Mouse (Mus musculus) Muller cell, postnatal 12 days (primary cell): ENCODE measurements at regions not wholly inside any gene's neighbourhood (a gene's known extent, or its start where the extent isn't known, plus 50 kb on each side); places are given as distances from the start of the nearest gene placed in this dataset.
A peak's percentile ranks its signal among the peaks of the same experiment; 100 is the strongest.

Source experiments
- DNase-seq: peaks from one replicate; pipeline ENCODE4 v3.0.0-alpha.2; 2015; ENCODE audit errors: inconsistent ontology term

DNA sequence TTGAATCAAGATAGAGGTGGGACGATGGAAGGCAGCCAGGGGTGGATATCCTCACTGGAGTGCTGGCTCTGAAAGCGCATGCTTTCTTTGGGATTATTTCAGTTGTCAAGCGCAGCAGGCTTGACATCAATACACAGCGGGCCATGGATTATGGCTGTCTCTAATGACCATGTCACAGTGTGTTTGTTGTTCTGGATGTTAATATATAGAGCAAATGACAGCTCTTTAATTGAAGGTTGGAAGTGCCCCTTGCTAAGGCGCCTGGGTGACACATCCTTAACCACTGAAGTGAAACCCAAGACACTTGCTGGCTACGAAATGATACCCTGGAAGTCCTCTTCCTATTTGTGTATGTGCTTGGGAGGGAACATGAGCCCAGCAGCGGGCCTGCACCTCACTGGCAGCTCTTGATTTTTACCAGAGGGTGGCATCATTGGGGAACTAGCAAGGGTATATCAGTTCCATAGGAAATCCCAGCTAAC lies 200.5 kb upstream of the Rasgrp1 start:
- DNase-seq = no peak

DNA sequence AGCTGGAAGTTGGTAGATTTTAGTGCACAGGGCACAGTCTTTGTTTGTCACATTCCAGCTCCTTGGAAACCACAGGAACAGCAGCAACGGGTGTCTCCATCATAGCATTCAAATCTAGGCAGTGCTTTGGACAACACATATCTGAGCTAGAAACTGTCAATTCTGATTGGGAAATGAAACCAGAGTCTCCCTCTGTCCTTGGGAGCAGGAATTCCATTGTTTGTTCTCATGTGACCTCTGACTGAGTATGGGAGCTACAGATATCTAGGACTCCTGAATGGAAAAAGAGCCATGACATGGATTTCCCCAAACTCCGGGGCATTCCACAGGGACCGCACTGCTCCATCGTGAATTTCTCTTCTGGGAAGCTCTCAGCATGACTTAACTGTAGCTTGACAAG lies 205.5 kb upstream of the Rasgrp1 start:
- DNase-seq = peak; percentile 72

DNA sequence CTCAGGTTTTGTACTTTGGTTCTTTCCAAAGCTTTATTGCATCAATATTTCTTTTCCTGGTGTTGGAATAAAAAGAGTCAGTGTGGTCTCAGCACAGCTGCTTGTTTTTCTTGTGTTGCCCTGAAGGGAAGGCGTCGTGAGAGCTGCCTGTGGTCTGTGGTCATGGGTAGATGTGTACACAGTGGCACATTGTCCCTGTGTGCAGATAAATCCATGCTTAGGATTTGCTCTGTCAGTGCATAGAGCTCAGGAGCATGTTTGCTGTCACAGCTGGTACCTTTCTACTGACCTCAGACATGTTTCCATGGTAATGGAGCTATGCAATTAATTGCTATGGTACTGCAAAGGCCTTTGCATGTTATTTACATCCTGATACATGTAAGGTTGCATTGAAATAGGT lies 213.5 kb upstream of the Rasgrp1 start:
- no peak for DNase-seq

DNA sequence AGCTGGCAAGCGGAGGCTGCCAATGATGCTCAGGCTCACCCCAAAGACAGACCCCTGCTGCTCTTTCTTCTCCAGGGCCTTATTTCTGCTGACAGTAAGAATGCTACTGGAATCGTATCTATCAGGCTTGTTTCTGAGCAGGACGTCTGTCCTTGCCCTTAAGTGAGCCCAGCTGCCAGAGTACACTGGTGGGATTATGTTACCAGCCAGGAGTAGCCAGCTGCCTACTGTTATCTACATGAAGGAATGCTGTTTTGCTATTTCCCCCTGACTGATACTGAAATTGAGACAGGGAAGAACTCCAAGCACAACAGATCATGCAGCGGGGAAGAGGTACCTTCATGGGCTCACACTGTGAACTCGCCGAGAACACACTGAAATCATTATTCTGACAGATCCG lies 228.2 kb upstream of the Rasgrp1 start:
- no peak for DNase-seq

DNA sequence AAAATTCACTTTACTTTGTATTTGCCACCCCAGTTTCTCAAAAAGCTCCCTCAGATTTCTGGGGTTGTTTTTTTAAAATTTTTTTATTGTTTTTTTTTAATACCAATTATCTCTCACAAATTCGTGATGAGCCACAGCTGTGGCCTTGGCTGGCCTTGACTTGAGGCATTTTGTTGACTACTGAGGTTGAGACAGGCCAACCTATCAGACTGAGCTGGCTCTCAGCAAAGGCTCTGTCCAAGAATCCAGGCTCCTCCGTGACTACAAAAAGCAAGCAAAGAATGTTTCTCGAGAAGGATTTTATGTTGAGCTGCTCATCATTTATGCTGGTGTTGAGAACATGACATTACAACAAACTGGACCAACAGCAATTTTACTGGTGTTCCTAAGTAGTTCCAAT lies 244.6 kb upstream of the Rasgrp1 start:
- DNase-seq = peak; percentile 13

DNA sequence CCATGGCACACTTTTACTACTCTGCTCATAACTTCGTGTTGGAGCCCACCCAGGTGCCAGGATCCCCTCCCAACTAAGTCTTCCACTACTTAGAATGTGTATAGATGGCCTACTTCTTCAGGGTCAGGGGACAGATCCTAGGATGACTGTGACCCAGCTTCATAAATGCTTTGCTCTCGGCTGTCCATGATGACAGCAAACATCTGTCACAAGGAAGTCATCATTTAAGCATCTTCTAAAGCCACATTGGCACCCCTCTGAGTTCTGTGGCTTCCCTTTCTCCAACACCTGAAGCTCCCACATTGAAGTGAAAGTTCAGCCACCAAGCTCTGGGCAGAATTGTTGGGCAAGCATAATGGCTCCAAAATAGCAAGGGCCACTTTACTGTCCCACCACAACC lies 252.2 kb upstream of the Rasgrp1 start:
- DNase-seq = no peak

DNA sequence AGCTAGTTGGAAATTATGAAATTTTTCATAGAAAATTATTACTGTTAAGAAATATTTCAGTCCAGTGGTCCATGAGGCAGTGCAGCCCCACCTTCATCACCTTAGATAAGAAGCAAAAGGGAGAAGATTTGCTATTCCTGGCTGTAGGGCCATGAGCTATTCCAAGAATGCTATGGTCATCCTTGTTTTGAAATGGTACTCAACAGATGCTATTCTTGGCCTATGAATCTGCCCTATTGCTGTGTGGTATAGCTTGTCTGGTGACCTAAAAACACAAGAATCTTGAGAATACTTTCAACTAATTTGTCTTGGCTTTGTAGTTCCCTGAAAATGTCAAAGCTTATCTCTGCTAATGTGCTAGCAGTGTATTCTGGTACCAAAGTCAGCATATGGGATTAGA lies 254.8 kb upstream of the Rasgrp1 start:
- peak; percentile 66 for DNase-seq

DNA sequence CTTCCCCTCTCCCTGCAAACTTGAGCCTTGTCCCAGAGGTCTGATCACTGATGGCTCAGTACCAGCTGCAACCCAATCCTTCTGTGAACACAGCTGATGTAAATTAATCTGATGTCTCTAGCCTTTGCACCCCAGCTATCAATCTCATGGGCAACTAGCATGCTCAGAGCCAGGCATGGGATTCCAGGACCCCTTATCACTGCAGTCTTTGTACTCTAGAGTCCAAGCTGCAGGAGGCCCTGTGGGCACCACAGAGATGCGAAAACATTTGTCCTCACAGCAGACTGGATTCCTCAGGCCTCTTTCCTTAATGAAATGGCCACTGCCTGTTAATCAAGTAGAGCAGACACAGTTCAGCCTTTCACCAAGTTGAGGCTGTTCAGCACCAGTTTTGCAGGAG lies 272.0 kb upstream of the Rasgrp1 start:
- DNase-seq = peak; percentile 20

DNA sequence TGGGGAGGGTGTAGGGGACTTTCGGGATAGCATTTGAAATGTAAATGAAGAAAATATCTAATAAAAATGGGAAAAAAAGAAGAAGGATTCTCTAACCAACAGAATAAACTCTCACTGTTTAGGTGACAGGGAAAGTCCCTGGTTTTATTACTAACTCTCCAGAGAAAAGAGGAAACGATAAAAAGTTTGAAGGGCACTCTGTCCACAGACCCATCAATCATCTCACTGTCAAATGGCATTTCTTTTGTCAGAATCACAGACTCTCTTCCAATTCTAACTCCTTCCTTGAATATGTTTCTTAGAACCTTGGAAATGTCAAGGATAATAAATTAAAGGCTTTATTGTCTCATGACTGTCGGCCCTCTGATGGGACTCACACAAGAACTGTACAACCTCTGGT lies 275.3 kb upstream of the Rasgrp1 start:
- no peak for DNase-seq

DNA sequence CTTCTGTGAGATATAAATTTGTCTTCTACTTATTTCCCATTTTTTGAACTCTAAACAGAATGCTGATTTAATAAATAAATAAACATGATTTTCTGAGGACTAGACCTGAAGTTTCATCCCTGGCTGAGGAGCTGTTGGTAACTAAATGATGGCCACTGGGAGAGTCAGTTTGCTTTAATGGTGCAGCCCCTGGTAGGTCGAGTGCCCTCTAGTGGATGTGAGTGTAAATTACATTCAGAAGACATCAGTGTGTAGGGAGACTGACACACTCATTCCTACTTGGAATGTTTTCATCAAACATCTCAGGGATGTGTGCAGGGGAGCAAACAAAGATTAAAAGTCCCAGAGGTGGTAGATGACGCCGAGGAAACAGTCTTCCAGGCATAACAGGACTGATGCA lies 281.2 kb upstream of the Rasgrp1 start:
- DNase-seq = peak; percentile 14

DNA sequence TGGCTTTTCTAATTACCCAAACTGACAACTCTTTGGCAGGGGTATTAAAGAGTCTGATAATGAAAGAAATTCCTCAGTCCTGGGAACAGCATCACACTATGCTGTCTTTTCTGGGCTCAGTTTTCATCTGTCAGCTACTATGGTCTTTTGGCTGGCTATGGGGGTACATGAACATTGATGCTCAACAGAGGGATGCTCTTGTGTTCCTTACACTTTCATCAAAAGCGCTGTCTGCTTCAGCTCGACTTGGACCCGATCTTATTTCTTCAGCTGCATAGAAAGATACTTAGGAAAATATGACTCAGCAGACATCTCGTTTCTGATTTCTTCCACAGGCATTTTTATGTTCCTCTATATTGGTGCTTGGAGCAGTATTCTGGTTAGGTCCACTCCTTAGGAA lies 292.1 kb upstream of the Rasgrp1 start:
- peak; percentile 67 for DNase-seq

DNA sequence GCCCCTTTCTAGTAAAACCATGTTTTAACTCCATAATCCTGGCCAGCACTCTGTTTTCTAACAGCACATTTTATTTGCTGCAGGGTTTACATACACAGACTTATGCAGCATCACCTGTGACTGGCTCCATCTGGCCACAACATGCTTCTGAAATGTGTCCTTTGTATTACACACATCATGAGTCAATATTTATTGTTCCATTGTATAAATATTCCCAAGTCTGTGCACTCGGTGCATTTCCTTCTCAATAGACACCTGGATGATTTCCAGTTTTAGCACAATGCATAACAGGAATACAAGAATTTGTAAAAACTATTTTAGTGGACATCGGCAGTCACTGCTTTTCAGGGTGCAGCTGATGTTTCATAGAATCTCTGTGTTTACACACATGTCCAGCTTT lies 294.6 kb upstream of the Rasgrp1 start:
- peak; percentile 46 for DNase-seq

DNA sequence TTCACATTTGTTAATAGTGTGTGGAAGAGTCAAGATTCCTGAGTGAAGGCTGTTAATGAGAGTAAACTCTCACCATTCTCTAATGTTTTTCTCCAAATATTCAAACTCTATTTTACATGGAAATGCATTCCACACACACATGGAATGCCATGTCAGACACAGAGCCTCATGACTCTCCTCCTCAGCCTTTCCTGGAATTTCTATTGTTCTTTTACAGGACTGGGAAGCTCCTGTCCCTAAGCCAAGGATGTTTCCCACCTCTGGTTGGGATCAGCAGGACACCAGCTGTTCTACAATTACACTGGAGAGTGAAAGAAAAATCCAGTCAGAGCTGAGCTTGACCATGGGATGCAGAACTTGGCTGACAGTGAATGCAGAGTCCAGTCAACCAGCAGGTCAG lies 309.3 kb upstream of the Rasgrp1 start:
- peak; percentile 73 for DNase-seq

DNA sequence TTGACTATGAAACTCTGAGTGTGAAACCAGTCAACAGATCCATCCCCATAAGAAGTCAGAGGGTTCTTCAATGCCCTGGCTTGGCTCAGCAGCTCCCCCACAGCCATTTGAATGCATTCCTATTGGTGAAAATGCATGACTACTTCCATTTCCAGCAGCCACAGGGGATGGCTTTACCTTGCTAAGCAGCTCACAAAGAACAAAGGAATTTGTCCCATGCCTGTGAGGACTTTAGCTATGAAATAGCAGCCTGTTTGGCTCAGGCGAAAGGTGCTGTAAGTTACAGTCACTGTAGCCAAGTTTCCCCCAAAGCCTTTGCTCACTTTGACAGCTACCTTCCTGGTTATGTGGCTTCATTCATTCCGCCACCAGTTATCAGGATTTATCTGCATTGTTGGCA lies 309.8 kb upstream of the Rasgrp1 start:
- peak; percentile 78 for DNase-seq

DNA sequence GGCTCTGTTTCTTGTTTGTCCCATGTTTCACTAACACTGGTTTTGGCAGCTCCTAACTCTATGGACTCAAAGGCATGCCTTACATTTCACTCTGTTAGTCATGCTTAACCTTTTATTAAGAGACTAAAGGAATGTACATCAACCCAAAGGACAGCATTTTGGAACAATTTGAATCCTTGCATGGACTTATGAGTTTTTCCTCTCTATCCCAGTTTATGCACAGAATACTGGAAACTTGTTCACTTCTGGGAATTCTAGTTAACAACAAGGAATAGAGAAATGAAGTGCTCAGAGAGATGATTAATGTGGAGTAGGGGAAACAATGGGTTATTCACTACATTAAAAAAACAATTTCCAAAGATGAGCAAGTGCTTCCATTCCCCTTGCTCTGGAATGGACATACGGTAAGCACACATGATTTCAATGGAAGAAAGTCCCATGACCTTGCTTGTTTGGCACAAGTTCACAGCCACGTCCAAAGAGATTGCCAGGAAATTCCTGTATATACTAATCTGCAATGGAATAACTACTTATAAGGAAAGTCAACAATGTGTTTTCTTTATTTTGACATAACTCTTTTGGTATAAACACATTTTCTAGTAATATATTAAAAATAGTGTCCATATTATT lies 313.9 kb upstream of the Rasgrp1 start:
- DNase-seq = peak; percentile 83

DNA sequence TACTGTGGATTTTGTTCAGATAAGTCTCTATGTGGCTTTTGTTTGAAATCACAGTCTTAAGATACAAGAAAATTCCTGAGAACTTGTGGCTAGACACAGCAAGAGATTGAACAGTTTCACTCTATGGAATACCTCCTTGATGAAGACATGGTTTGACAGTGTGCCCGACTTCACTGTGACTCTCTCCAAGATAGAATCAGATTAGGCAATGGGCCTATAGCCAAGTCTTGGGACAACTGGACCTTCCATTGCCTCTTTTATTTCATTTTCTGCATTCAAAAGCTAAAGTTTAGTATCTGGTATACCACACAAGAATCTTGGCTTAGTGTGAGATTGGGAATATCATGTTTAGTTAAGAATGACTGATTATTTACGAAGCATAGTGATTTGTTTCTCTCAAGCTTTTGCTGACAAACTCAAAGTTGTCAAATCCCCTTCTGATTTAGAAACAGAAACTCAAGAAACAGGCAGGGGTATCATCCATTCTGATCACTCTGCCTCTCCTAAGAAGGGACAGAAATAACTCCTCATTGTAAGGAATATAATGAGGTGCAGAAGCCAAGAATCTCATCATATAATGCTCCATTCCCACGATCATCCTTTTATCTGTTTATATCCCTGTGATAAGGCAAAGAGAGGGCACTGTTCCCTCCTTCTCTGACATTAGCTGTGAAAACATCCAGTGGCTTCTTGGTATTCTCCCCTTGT lies 317.6 kb upstream of the Rasgrp1 start:
- peak; percentile 62 for DNase-seq

DNA sequence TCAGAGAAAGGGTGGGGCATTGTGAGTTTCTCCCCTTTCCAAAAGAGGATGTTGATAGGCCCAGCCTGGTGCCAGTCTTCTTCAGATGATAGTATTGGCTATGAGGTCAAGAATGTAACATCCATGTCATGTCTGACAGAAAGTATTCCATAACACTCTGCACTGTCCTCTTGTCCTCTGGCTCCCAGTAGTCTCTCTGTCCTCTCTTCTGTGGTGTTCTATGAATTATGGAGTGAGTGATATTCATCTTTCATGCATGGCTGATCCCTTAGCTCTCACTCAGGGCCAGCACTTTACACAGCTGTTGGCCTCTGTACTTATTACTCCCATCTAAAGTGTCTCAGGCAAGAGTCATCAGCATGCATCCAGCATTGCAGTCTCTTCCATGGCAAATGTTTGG lies 319.9 kb upstream of the Rasgrp1 start:
- DNase-seq = no peak

DNA sequence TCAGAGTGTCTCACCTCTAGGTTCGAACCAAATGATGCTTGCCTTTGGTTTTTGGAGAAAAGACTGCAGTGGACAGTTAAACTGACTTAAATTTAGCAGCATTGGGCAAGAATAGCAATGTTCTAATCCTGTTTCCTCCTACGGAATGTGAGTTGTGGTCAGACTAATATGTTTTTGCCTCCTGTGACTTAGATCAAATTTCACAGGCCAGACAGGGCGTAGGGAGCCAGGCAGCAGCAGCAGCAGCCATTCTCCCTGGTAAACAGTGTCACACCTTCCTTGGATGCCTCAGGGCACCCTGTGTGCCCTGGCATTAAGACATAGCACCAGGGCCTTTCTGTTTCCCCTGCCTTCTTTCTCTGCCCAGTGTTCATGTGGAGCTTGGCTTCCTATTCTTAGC lies 323.7 kb upstream of the Rasgrp1 start:
- DNase-seq = no peak

DNA sequence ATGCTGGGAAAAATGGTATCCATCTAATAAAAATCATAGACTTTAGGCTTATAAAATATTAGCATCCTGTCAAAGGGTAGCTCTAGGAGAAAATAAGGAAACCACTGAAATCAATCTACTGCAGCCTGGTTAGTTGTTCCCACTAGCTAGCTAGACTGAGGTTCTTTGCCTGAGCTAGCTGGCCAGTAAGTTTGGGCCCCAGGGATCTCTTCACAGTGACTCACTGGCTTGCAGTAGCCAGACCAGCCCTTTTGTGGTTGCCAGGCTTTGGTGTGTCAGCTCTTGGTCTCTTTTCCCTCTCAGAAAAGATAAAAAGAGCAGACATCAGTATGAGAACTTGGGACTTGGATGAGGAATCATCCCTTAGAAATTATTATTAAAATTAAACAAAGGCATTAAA lies 325.3 kb upstream of the Rasgrp1 start:
- peak; percentile 68 for DNase-seq

DNA sequence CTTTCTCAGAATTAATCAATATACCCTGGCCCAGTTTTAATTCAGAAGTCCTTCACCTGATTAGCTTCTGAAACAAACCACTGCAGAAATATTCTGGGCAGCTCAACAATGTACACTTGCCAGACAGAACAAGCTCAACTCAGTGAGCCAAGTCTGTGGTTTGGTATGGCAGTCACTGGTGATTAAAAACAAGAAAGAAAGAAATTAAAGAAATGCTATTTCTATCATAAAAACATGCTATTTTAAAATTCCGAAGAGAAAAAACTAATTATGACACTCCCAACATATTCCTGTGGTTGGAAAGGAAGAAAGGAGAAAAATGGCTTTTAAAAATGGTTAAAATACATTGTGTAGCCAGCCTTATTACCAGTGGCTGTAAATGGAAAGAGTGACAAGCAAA lies 332.1 kb upstream of the Rasgrp1 start:
- DNase-seq = peak; percentile 80

DNA sequence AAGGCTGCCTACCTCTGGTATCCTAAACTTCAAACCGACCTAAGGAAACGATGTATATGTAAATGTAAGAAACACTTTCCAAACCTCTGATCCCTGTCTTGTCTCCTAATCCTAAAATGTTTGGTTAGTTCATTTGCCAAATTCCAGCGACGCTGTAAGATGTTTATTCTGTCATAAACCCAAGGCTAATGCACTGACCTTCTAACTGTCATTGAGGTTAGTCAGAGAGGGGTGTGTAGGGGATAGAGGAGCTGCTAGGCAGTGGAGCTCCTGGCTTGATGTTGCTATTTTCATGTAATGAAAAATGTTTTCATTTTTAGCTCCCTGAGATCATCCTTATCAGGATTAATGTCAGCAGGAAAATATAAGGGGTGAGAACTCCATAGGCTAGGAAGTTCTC lies 335.8 kb upstream of the Rasgrp1 start:
- DNase-seq = no peak

DNA sequence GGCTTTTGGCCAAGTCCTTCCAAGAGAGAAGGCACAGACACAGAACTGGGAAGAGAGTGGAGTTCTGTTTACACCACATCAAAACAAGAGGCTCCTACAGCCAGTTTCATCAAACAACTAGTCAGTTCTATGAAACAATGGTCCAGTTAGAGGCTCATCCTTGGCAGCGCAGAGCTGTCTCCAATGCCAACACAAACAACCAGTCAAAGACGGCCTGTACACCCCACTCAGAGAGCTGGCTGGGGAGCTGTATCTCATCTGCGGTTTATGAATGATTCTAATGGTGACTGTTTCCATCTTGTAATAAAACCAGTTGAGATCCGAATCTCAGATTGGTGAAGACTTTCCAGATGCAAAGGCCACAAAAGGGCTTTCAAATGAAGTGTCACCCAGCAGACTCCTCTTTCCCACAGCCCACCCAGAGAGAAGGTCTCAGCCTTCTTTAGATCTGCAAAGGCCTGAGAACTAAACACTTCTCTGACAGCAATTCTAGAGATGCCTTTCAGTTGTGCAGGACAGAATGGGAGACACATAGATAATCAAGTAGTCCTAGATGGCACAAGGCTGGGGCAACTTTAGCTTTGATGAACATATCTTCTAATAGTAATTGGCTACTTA lies 343.1 kb upstream of the Rasgrp1 start:
- DNase-seq = peak; percentile 91

DNA sequence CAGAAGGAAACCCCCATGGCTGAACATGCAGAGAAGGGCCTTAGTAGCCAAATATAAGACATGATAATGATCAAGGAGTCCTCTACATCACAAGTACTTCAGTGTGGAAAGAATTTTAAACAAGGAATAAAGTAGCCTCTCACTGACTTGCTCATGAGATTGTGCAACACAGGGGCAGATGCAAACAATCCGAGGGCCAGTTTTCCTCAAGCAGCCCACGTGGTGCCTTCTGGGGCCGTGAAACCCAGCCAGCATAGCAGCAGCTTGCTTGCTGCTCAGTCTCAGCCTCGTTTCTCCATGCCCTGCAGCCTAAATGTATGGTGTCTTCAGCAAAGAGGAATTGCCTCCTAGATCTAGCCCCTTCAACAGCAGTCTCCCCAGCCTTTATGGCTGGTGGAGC lies 350.7 kb upstream of the Rasgrp1 start:
- no peak for DNase-seq
